Mouse (Mus musculus): ENCODE measurements at regions not wholly inside any gene's neighbourhood (a gene's known extent, or its start where the extent isn't known, plus 50 kb on each side); places are given as distances from the start of the nearest gene placed in this dataset.

GRCm38 (mm10) chr13:18063677-18064076 lies 70.5 kb upstream of the Yae1d1 start:
- no peak overlapping the region for H3K27ac ChIP-seq (replicated peaks)
- no peak overlapping the region for H3K4me3 ChIP-seq
- no peaks in the 10 kb centered on the region for H3K9me3 ChIP-seq
- no peaks in the 10 kb centered on the region for H3K36me3 ChIP-seq
- no peaks in the 10 kb centered on the region for H3K27me3 ChIP-seq
- H3K4me2 ChIP-seq: no peak overlapping the region
- no peak overlapping the region for H3K9ac ChIP-seq
- no peak for ATAC-seq (ENCODE audit: low FRiP score, low read depth)
- 94% methylated on average over 8 of the region's 8 CpGs for WGBS
- no peaks in the 10 kb centered on the region for H3K4me1 ChIP-seq (replicated peaks)

DNA sequence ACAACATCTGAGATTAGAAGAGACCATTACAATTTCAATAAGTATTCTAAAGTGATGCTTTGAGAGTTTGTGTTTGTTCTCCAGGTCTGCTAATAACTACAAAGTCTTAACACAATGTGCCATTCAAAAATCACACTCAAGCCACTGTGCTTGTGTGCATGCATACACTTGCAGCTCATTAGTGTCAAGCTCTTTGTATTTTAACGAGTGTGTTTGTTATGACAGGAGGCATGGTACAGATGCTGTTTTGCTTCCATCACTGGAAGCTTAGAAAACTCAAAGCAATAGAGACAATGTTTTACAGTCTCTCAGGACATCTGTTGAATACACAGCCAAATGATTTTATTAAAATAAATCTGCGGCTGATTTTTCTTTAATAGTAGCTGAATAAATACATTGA lies 67.1 kb upstream of the Yae1d1 start:
- WGBS: 78% methylated on average over 2 of the region's 2 CpGs
- no peak overlapping the region for H3K4me2 ChIP-seq
- no peaks in the 10 kb centered on the region for H3K9me3 ChIP-seq
- H3K4me3 ChIP-seq: no peak overlapping the region
- no peak overlapping the region for H3K27ac ChIP-seq (replicated peaks)
- no peak for ATAC-seq (ENCODE audit: low FRiP score, low read depth)
- no peaks in the 10 kb centered on the region for H3K36me3 ChIP-seq
- H3K4me1 ChIP-seq (replicated peaks): no peaks in the 10 kb centered on the region
- no peak overlapping the region for H3K9ac ChIP-seq
- H3K27me3 ChIP-seq: no peaks in the 10 kb centered on the region

DNA sequence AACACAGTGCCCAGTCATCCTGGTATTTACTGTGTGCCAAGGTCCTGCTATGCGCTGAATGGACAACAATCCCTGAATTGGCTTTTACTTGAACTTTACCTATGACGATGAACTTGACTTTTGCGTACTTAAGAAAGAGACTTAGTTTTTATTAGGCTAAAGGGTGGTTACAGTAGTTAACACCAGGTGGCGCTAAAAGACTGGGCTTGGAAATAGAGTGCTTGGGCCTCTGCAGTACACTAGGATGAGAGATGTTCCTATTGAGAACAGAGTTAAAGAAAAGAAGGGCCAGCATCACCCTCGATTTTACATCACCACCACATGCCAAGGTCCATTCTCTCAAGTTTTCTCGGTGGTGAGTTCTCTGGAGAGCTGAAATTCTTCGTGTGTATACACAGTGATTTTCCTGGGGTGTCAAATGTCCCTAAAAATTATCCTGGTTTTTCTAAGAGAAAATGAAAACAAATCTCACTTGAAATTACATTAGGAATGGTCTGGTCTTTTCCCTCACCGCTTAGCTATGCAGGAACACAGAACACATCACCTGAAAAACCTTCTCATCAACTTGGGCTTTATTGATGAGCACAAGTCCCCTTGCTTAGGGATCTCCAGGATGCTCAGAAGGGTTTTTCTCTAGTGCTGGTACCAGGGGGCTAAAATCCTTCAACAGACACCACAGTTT lies 64.2 kb upstream of the Yae1d1 start:
- H3K9ac ChIP-seq: no peak overlapping the region
- H3K27me3 ChIP-seq: no peaks in the 10 kb centered on the region
- H3K4me2 ChIP-seq: no peak overlapping the region
- H3K4me3 ChIP-seq: no peak overlapping the region
- WGBS: 31% methylated on average over 8 of the region's 8 CpGs
- peak; percentile 94 for ATAC-seq (ENCODE audit: low FRiP score, low read depth)
- no peaks in the 10 kb centered on the region for H3K36me3 ChIP-seq
- H3K4me1 ChIP-seq (replicated peaks): no peaks in the 10 kb centered on the region
- no peaks in the 10 kb centered on the region for H3K9me3 ChIP-seq
- H3K27ac ChIP-seq (replicated peaks): no peak overlapping the region

DNA sequence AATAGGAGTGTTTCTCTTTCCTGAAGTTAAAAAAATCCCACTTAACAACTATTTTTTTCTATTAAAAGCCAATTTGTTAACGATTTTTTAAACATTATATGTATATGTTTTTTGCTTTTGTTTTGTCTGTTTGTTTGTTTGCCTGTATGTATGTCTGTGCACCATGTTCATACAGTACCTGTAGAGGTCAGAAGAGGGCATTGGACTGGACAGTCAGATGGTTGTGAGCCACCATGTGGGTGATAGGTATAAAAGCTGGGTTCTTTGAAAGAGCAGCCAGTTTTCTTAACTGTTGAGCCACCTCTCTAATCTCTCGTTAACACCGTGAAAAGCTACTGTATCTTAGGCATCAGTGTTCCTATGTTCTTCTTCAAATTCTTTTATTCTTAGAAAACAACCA lies 63.7 kb upstream of the Yae1d1 start:
- Histone ChIP-seq H3K4me2 (no peak overlapping the region), H3K4me1 (replicated peaks) (no peaks in the 10 kb centered on the region), H3K27ac (replicated peaks) (no peak overlapping the region), H3K27me3 (no peaks in the 10 kb centered on the region), H3K36me3 (no peaks in the 10 kb centered on the region), H3K9me3 (no peaks in the 10 kb centered on the region), H3K9ac (no peak overlapping the region), H3K4me3 (no peak overlapping the region)
- 73% methylated on average over 3 of the region's 3 CpGs for WGBS
- ATAC-seq (ENCODE audit: low FRiP score, low read depth): peak; percentile 38; the same call in 1 of the 2 replicates

GRCm38 (mm10) chr13:18043154-18043553 lies 50.0 kb upstream of the Yae1d1 start:
- no peak overlapping the region for H3K4me2 ChIP-seq
- no peak overlapping the region for H3K27ac ChIP-seq (replicated peaks)
- no peaks in the 10 kb centered on the region for H3K4me1 ChIP-seq (replicated peaks)
- no peak for ATAC-seq (ENCODE audit: low FRiP score, low read depth)
- no peak overlapping the region for H3K9ac ChIP-seq
- H3K4me3 ChIP-seq: no peak overlapping the region
- no peaks in the 10 kb centered on the region for H3K36me3 ChIP-seq
- 94% methylated on average over 6 of the region's 6 CpGs for WGBS
- H3K9me3 ChIP-seq: no peaks in the 10 kb centered on the region
- no peaks in the 10 kb centered on the region for H3K27me3 ChIP-seq
